8 mouse cellular contexts compared by ENCODE assay signal in the genomic region with DNA sequence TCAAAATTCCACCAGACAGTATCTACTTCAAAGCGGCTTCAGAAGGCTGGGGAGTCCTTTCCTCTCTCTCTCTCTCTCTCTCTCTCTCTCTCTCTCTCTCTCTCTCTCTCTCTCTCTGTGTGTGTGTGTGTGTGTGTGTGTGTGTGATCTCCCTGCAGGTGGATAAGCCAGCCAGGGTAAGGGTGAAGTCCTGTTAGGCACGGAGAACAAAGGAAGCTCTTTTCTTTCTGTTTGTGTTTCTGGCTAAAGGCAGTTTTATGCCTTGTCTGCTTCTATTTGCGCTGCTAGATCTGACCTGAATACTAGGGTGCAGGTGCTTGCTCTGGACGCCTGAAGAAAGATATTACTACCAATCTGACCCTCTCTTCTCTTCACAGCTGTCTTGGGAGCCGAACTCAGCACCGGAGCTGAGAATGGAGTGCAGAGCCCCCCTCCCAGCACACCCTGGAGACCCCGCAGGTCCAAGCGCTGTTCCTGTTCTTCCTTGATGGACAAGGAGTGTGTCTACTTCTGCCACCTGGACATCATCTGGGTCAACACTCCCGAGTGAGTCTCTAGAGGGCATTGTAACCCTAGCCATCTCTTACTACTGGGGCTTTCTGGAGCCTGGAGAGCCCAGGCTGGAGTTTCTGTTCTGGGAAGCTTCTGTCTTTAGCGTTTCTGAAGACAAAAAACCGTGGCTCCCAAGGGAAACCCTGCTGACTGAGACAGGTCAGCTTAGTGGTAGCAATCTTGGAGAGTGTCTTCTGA. TPM values are rescaled to one million over a fixed set of nuclear protein-coding genes. Genes with fewer than 3 reads are reported as not detected.
DNase-seq lines count a peak whose midpoint lies in the region; ATAC-seq lines count a peak whose summit lies in the region.

No protein-coding gene starts in this region.

- H3K4me2 ChIP-seq in forebrain, embryonic 11.5 days (ENCODE audit: low read depth, low read length, severe bottlenecking) = no peak overlapping the region
- peak overlapping the region; percentile 69 for H3K4me2 ChIP-seq in hindbrain, embryonic 15.5 days
- H3K4me2 ChIP-seq in lung, embryonic 16.5 days (ENCODE audit: low read depth, low read length) = peak overlapping the region; percentile 85

- peaks cover 45% of the 10 kb centered on the region for H3K4me1 ChIP-seq in forebrain, embryonic 10.5 days
- H3K4me1 ChIP-seq in forebrain, embryonic 11.5 days (replicated peaks; ENCODE audit: control insufficient read depth, insufficient read depth, low read length) = peaks cover 8% of the 10 kb centered on the region
- H3K4me1 ChIP-seq in brown adipose tissue, adult 24 weeks (ENCODE audit: control insufficient read depth, insufficient read depth, insufficient read length, low read length) = no peaks in the 10 kb centered on the region
- peaks cover 20% of the 10 kb centered on the region for H3K4me1 ChIP-seq in hindbrain, embryonic 15.5 days (replicated peaks)
- H3K4me1 ChIP-seq in lung, embryonic 16.5 days (replicated peaks; ENCODE audit: control insufficient read depth, insufficient read depth, low read length) = peaks cover 13% of the 10 kb centered on the region

- no peak overlapping the region for H3K27ac ChIP-seq in forebrain, embryonic 10.5 days
- no peak overlapping the region for H3K27ac ChIP-seq in forebrain, embryonic 11.5 days (ENCODE audit: low read depth, low read length)
- H3K27ac ChIP-seq in brown adipose tissue, adult 24 weeks (replicated peaks; ENCODE audit: low read depth, low read length) = no peak overlapping the region
- no peak overlapping the region for H3K27ac ChIP-seq in hindbrain, embryonic 15.5 days (replicated peaks)
- no peak overlapping the region for H3K27ac ChIP-seq in lung, embryonic 16.5 days (ENCODE audit: low read length)

- H3K27me3 ChIP-seq in forebrain, embryonic 10.5 days (ENCODE audit: poor library complexity, severe bottlenecking) = peaks cover 84% of the 10 kb centered on the region
- H3K27me3 ChIP-seq in forebrain, embryonic 11.5 days (ENCODE audit: control insufficient read depth, insufficient read depth, low read length) = peaks cover 20% of the 10 kb centered on the region
- peaks cover 19% of the 10 kb centered on the region for H3K27me3 ChIP-seq in hindbrain, embryonic 15.5 days
- H3K27me3 ChIP-seq in lung, embryonic 16.5 days (ENCODE audit: control insufficient read depth, insufficient read depth, low read depth, low read length) = no peaks in the 10 kb centered on the region

- DNase-seq in forebrain, embryonic 10.5 days (ENCODE audit: extremely low spot score, low spot score) = no peak
- DNase-seq in forebrain, embryonic 11.5 days (ENCODE audit: low spot score) = no peak
- no peak for DNase-seq in urinary bladder, postnatal 36 days (ENCODE audit: low spot score in 2 of 2)
- no peak for DNase-seq in T-cell, adult 2 months (ENCODE audit: low spot score)
- DNase-seq in cerebellum, adult 11-12 months = no peak

- H3K4me3 ChIP-seq in forebrain, embryonic 10.5 days = peak overlapping the region; percentile 54; the same call in 1 of the 2 replicates
- no peak overlapping the region for H3K4me3 ChIP-seq in forebrain, embryonic 11.5 days (ENCODE audit: low read depth, low read length)
- H3K4me3 ChIP-seq in brown adipose tissue, adult 24 weeks (ENCODE audit: insufficient read depth, low read depth, low read length) = peak overlapping the region; percentile 43
- no peak overlapping the region for H3K4me3 ChIP-seq in hindbrain, embryonic 15.5 days
- H3K4me3 ChIP-seq in lung, embryonic 16.5 days (ENCODE audit: low read length) = peak overlapping the region; percentile 59

- no peaks in the 10 kb centered on the region for H3K9me3 ChIP-seq in forebrain, embryonic 10.5 days
- no peaks in the 10 kb centered on the region for H3K9me3 ChIP-seq in forebrain, embryonic 11.5 days (ENCODE audit: control insufficient read depth, low read length)
- no peaks in the 10 kb centered on the region for H3K9me3 ChIP-seq in hindbrain, embryonic 15.5 days
- no peaks in the 10 kb centered on the region for H3K9me3 ChIP-seq in lung, embryonic 16.5 days (ENCODE audit: control insufficient read depth, low read length)

- WGBS in forebrain, embryonic 10.5 days = 24% methylated on average over 11 of the region's 11 CpGs
- WGBS in forebrain, embryonic 11.5 days = 21% methylated on average over 11 of the region's 11 CpGs
- 38% methylated on average over 11 of the region's 11 CpGs for WGBS in hindbrain, embryonic 15.5 days
- WGBS in lung, embryonic 16.5 days = 22% methylated on average over 11 of the region's 11 CpGs

- H3K36me3 ChIP-seq in forebrain, embryonic 10.5 days (replicated peaks) = no peaks in the 10 kb centered on the region
- no peaks in the 10 kb centered on the region for H3K36me3 ChIP-seq in forebrain, embryonic 11.5 days (ENCODE audit: control insufficient read depth, insufficient read depth, low read length)
- no peaks in the 10 kb centered on the region for H3K36me3 ChIP-seq in hindbrain, embryonic 15.5 days
- no peaks in the 10 kb centered on the region for H3K36me3 ChIP-seq in lung, embryonic 16.5 days (ENCODE audit: control insufficient read depth, insufficient read depth, low read length)

- no peak for ATAC-seq in forebrain, embryonic 11.5 days (replicated peaks; ENCODE audit: low FRiP score)
- no peak for ATAC-seq in hindbrain, embryonic 15.5 days (ENCODE audit: low FRiP score, low read depth)
- ATAC-seq in lung, embryonic 16.5 days (ENCODE audit: low read depth) = no peak

- H3K9ac ChIP-seq in forebrain, embryonic 11.5 days (ENCODE audit: low read length) = no peak overlapping the region
- no peak overlapping the region for H3K9ac ChIP-seq in hindbrain, embryonic 15.5 days
- H3K9ac ChIP-seq in lung, embryonic 16.5 days (ENCODE audit: low read length) = peak overlapping the region; percentile 8

RNA-seq across cellular contexts. Expression of gene Edn1, which starts 2.1 kb away (rescaled TPM):
- polyA plus RNA-seq in forebrain, embryonic 10.5 days (2016; fragmentation: Nextera tagmentation; extraction: Ambion mirVana) = 0.90 and 0.94 TPM in 2 replicates
- 1.0 and 1.3 TPM in 2 replicates for polyA plus RNA-seq in forebrain, embryonic 11.5 days (2014; fragmentation: Nextera tagmentation; extraction: Ambion mirVana)
- 0.88 and 3.1 TPM in 2 replicates for polyA plus RNA-seq in brown adipose tissue, adult 24 weeks (2012; ENCODE audit: insufficient read depth, insufficient read length, missing spikeins)
- polyA plus RNA-seq in hindbrain, embryonic 15.5 days (2015; fragmentation: Nextera tagmentation; extraction: Ambion mirVana) = 1.9 and 2.5 TPM in 2 replicates
- polyA plus RNA-seq in lung, embryonic 16.5 days (2015; fragmentation: Nextera tagmentation; extraction: Ambion mirVana) = 7.7 and 9.2 TPM in 2 replicates

Comparison
In these comparisons a context has a peak if more than half of its experiments do, and no peak if none do; other contexts are left out.
1. H3K4me3 ChIP-seq: peak in forebrain, embryonic 10.5 days (single experiment), brown adipose tissue, adult 24 weeks (single experiment) and lung, embryonic 16.5 days (single experiment); none in forebrain, embryonic 11.5 days (single experiment) and hindbrain, embryonic 15.5 days (single experiment).